Mouse (Mus musculus) cortical plate, adult 2 months (tissue): ENCODE data around the gene Ccnt2.

ENCODE experiments used
- CTCF ChIP-seq: fragments of 200-500 bp; IDR thresholded peaks from 2 replicates; pipeline ENCODE4 v1.5.1; 2011; ENCODE audit warnings: mild to moderate bottlenecking, control low read depth, low read length; ENCODE audit not compliant: insufficient read depth; ENCODE audit errors: extremely low read depth
- POLR2A ChIP-seq: fragments of 200-500 bp; IDR thresholded peaks from 2 replicates; pipeline ENCODE4 v1.6.1; 2011; ENCODE audit warnings: mild to moderate bottlenecking, low read length, control low read depth; ENCODE audit not compliant: insufficient read depth; ENCODE audit errors: extremely low read depth

DNA sequence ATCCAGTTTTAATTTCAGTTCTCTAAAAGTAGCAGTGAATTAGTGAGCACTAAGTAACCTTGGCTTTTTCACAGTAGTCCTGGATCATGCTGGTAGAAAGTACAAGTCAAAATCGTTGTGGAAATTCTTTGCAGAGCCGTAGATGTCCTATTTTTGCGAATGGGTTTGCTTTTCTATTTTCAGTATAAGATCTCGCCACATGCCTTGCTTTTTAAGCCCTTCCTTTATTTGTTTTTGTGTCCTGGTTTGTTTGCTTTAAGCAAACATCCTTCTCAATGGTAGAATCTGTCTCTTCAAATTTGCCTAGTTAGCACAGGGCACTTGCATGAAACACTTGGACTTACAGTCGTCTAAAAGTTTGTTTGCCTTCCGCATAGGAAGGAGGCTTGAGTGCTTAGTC is 2.3 kb downstream of the Ccnt2 start:
- TF ChIP-seq CTCF (no peak), POLR2A (no peak)
